Mouse (Mus musculus): ENCODE measurements around the gene Smg7. TPM values are rescaled to one million over a fixed set of nuclear protein-coding genes. Genes with fewer than 3 reads are reported as not detected.

Smg7 gene
- polyA plus RNA-seq (2015; fragmentation: Nextera tagmentation; extraction: Ambion mirVana), result 10.3 and 10.7 TPM in 2 replicates

DNA sequence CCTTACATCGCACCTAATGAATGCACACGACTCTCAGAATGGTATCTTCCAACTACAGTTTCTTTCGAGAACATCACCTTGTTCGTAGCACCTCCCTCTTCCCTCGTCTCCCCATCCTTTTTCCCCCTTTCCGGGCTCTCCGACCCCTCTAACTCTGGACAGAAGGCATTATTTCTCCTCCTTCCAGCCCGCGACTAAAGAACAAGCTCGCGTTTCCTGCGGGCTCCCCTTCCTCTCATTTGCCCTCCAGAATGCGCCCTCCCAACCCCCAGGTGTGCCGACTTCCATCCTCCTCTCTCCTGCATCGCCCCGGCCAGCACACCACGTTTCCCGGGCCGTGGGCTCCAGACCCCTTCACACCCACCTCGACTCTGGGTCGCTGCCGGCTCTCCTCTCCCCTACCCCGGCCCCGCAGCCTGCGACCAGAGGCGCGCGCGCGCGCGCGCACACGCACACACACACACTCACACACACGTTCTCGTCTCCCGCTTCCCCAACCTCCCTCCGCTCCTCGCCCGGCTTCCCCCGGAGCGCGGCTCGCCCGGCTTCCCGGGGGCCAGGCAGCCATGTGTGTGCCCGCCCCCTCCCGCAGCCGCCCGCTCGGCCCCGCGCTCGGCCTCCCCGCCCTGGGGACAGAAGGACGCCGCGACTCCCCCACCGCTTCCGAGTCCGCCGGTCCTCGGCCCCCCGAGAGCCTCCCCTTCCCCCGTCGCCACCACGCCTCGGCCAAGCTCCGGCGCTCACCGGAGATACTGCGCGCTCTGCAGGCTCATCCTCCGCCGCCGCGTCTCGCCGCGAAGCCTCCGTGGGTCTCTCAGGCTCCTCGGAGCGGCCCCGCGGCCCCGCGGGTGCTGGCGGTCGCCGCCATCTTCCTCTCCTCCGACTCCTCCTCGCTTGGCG lies at the start of gene Smg7:
Smg7 (minus strand) TSS at position 882 of the 900 bp plus-strand sequence.
- WGBS, result 1% methylated on average over 69 of the region's 93 CpGs
- Histone ChIP-seq H3K27ac (replicated peaks) (peak within 1 kb of the TSS; percentile 99), H3K9me3 (ENCODE audit: control insufficient read depth, low read length) (no peaks in the 10 kb centered on the region), H3K4me1 (replicated peaks; ENCODE audit: control insufficient read depth, insufficient read depth) (no peaks in the 10 kb centered on the region; the same call in 1 of the 2 replicates), H3K4me2 (replicated peaks; ENCODE audit: low read depth) (peak within 1 kb of the TSS; percentile 99), H3K9ac (ENCODE audit: low read length) (peak within 1 kb of the TSS; percentile 93), H3K4me3 (ENCODE audit: low read depth, low read length) (peak within 1 kb of the TSS; percentile 97), H3K27me3 (ENCODE audit: control insufficient read depth, insufficient read depth, low read length) (no peaks in the 10 kb centered on the region), H3K36me3 (ENCODE audit: control insufficient read depth, insufficient read depth, low read length) (no peaks in the 10 kb centered on the region)
- DNase-seq (ENCODE audit: low spot score) (peak; percentile 76), ATAC-seq (ENCODE audit: low FRiP score, low TSS enrichment) (peak; percentile 40)
- no peak for TF ChIP-seq EP300 (optimal IDR thresholded peaks at IDR 0.05)
- TF ChIP-seq CTCF (IDR thresholded peaks at IDR 0.05; ENCODE audit: low read depth), result no peak

DNA sequence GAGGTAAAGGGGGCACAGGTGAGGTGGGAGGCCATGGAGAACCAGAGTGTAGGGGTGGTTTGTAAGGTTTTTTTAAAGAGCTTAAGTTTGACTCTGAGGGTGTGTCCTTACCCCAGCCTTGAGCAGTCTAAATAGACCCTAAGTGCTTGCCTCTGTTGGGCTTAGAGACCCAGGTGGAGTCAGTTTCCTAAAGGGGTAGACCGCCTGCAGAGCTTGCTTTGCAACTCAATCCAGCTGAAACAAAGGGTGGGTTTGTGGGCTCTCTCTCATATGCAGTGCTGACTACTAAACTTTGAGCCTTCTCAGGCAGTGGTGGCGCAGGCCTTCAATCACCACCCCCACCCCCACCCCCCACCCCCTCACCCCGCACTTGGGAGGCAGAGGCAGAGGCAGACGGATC lies 40.5 kb upstream of the Smg7 start:
- H3K36me3 ChIP-seq (ENCODE audit: control insufficient read depth, insufficient read depth, low read length), result no peaks in the 10 kb centered on the region
- H3K4me3 ChIP-seq (ENCODE audit: low read depth, low read length), result no peak overlapping the region
- no peak for TF ChIP-seq CTCF (IDR thresholded peaks at IDR 0.05; ENCODE audit: low read depth)
- no peak for TF ChIP-seq EP300 (optimal IDR thresholded peaks at IDR 0.05)
- no peaks in the 10 kb centered on the region for H3K9me3 ChIP-seq (ENCODE audit: control insufficient read depth, low read length)
- ATAC-seq (ENCODE audit: low FRiP score, low TSS enrichment) (no peak), DNase-seq (ENCODE audit: low spot score) (no peak)
- H3K4me2 ChIP-seq (replicated peaks; ENCODE audit: low read depth), result no peak overlapping the region
- WGBS, result 56% methylated on average over 4 of the region's 4 CpGs
- H3K4me1 ChIP-seq (replicated peaks; ENCODE audit: control insufficient read depth, insufficient read depth), result no peaks in the 10 kb centered on the region
- no peaks in the 10 kb centered on the region for H3K27me3 ChIP-seq (ENCODE audit: control insufficient read depth, insufficient read depth, low read length)
- no peak overlapping the region for H3K27ac ChIP-seq (replicated peaks)
- no peak overlapping the region for H3K9ac ChIP-seq (ENCODE audit: low read length)

GRCm38 (mm10) chr1:152936365-152936764 lies 33.9 kb upstream of the Smg7 start:
- H3K9me3 ChIP-seq (ENCODE audit: control insufficient read depth, low read length), result no peaks in the 10 kb centered on the region
- H3K36me3 ChIP-seq (ENCODE audit: control insufficient read depth, insufficient read depth, low read length), result no peaks in the 10 kb centered on the region
- H3K4me2 ChIP-seq (replicated peaks; ENCODE audit: low read depth), result no peak overlapping the region
- no peak overlapping the region for H3K9ac ChIP-seq (ENCODE audit: low read length)
- H3K27me3 ChIP-seq (ENCODE audit: control insufficient read depth, insufficient read depth, low read length), result no peaks in the 10 kb centered on the region
- H3K4me3 ChIP-seq (ENCODE audit: low read depth, low read length), result no peak overlapping the region
- 77% methylated on average over 5 of the region's 5 CpGs for WGBS
- H3K27ac ChIP-seq (replicated peaks), result no peak overlapping the region
- TF ChIP-seq EP300 (optimal IDR thresholded peaks at IDR 0.05) (no peak), CTCF (IDR thresholded peaks at IDR 0.05; ENCODE audit: low read depth) (no peak)
- ATAC-seq (ENCODE audit: low FRiP score, low TSS enrichment), result no peak
- no peaks in the 10 kb centered on the region for H3K4me1 ChIP-seq (replicated peaks; ENCODE audit: control insufficient read depth, insufficient read depth)
- no peak for DNase-seq (ENCODE audit: low spot score)

DNA sequence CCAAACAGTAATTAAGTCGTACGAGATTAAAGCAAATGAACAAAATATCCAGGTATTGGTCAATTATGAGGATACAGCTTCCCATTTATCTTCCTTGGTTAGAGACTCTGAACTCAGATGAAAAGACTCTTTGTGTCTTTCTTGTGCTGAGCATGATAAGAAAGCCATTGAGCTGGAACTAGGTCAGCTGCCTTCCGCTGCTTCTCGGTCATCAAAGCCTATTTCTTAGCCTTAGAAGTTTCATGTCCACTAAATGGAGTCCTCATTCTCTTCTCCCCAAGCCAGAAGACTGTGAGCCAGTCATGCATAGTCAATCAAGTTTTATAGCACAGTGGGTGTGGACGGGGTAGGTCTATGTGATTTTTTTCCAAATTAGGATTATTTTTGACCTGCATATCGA lies 33.0 kb upstream of the Smg7 start:
- H3K4me1 ChIP-seq (replicated peaks; ENCODE audit: control insufficient read depth, insufficient read depth), result no peaks in the 10 kb centered on the region
- no peaks in the 10 kb centered on the region for H3K9me3 ChIP-seq (ENCODE audit: control insufficient read depth, low read length)
- no peaks in the 10 kb centered on the region for H3K36me3 ChIP-seq (ENCODE audit: control insufficient read depth, insufficient read depth, low read length)
- H3K27ac ChIP-seq (replicated peaks), result no peak overlapping the region
- DNase-seq (ENCODE audit: low spot score), result no peak
- TF ChIP-seq EP300 (optimal IDR thresholded peaks at IDR 0.05), result no peak
- no peak for TF ChIP-seq CTCF (IDR thresholded peaks at IDR 0.05; ENCODE audit: low read depth)
- no peak overlapping the region for H3K4me2 ChIP-seq (replicated peaks; ENCODE audit: low read depth)
- no peak overlapping the region for H3K9ac ChIP-seq (ENCODE audit: low read length)
- H3K27me3 ChIP-seq (ENCODE audit: control insufficient read depth, insufficient read depth, low read length), result no peaks in the 10 kb centered on the region
- no peak overlapping the region for H3K4me3 ChIP-seq (ENCODE audit: low read depth, low read length)
- WGBS, result 67% methylated on average over 6 of the region's 6 CpGs
- ATAC-seq (ENCODE audit: low FRiP score, low TSS enrichment), result no peak

DNA sequence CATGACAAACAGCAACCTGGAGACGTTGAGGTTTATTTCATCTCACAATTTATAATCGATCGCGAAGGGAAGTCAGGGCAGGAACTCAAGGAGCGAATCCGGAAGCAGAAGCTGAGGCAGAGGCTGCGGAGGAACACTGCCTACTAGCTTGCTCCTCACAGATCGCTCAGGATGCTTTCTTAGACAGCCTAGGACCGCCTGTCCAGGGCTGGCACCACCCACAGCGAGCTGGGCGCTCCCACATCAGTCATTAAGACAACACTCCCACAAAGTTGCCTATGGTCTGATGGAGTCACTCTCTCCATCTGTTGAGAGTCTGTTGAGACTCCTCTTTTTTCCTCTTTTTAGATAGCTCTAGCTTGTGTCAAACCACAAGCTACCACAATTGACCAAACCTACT lies 31.5 kb upstream of the Smg7 start:
- WGBS, result 44% methylated on average over 11 of the region's 11 CpGs
- H3K27me3 ChIP-seq (ENCODE audit: control insufficient read depth, insufficient read depth, low read length), result no peaks in the 10 kb centered on the region
- DNase-seq (ENCODE audit: low spot score) (no peak), ATAC-seq (ENCODE audit: low FRiP score, low TSS enrichment) (no peak)
- H3K27ac ChIP-seq (replicated peaks), result no peak overlapping the region
- 0 out of 2 replicates have a peak overlapping the region, but pooled peaks have one; percentile 14 for H3K4me2 ChIP-seq (replicated peaks; ENCODE audit: low read depth)
- no peaks in the 10 kb centered on the region for H3K4me1 ChIP-seq (replicated peaks; ENCODE audit: control insufficient read depth, insufficient read depth)
- no peak overlapping the region for H3K4me3 ChIP-seq (ENCODE audit: low read depth, low read length)
- no peaks in the 10 kb centered on the region for H3K36me3 ChIP-seq (ENCODE audit: control insufficient read depth, insufficient read depth, low read length)
- TF ChIP-seq CTCF (IDR thresholded peaks at IDR 0.05; ENCODE audit: low read depth) (no peak), EP300 (optimal IDR thresholded peaks at IDR 0.05) (no peak)
- H3K9me3 ChIP-seq (ENCODE audit: control insufficient read depth, low read length), result no peaks in the 10 kb centered on the region
- no peak overlapping the region for H3K9ac ChIP-seq (ENCODE audit: low read length)

GRCm38 (mm10) chr1:152921786-152922185 lies 19.3 kb upstream of the Smg7 start:
- TF ChIP-seq EP300 (optimal IDR thresholded peaks at IDR 0.05) (no peak), CTCF (IDR thresholded peaks at IDR 0.05; ENCODE audit: low read depth) (no peak)
- no peak overlapping the region for H3K4me2 ChIP-seq (replicated peaks; ENCODE audit: low read depth)
- ATAC-seq (ENCODE audit: low FRiP score, low TSS enrichment) (peak; percentile 35; the same call in 1 of the 2 replicates), DNase-seq (ENCODE audit: low spot score) (no peak)
- no peaks in the 10 kb centered on the region for H3K4me1 ChIP-seq (replicated peaks; ENCODE audit: control insufficient read depth, insufficient read depth)
- H3K9me3 ChIP-seq (ENCODE audit: control insufficient read depth, low read length), result no peaks in the 10 kb centered on the region
- no peak overlapping the region for H3K4me3 ChIP-seq (ENCODE audit: low read depth, low read length)
- WGBS, result 63% methylated on average over 3 of the region's 3 CpGs
- H3K9ac ChIP-seq (ENCODE audit: low read length), result no peak overlapping the region
- H3K36me3 ChIP-seq (ENCODE audit: control insufficient read depth, insufficient read depth, low read length), result no peaks in the 10 kb centered on the region
- H3K27ac ChIP-seq (replicated peaks), result no peak overlapping the region
- no peaks in the 10 kb centered on the region for H3K27me3 ChIP-seq (ENCODE audit: control insufficient read depth, insufficient read depth, low read length)

All from stomach, postnatal 0 days (tissue).